Mouse (Mus musculus) lung, embryonic 16.5 days (tissue): ENCODE measurements around the gene Gas2l1. TPM values are rescaled to one million over a fixed set of nuclear protein-coding genes. Genes with fewer than 3 reads are reported as not detected.

ENCODE experiments used
- ATAC-seq: fragments of 200-750 bp; cut with Nextera tagmentation; 2 replicates; pipeline ENCODE4 v1.8.0; 2017; ENCODE audit warnings: low read depth, mild to moderate bottlenecking, moderate library complexity
- H3K27ac ChIP-seq: fragments of 300-500 bp; sonication (generic); 2 replicates; pipeline ENCODE4 v1.5.1; 2014; ENCODE audit warnings: mild to moderate bottlenecking, control low read depth, low read length
- H3K27me3 ChIP-seq: fragments of 300-500 bp; sonication (generic); 2 replicates; pipeline ENCODE4 v1.6.1; 2014; ENCODE audit warnings: low read depth, low read length, mixed read lengths; ENCODE audit not compliant: control insufficient read depth, insufficient read depth
- H3K36me3 ChIP-seq: fragments of 300-500 bp; sonication (generic); 2 replicates; pipeline ENCODE4 v1.6.1; 2014; ENCODE audit warnings: low read length; ENCODE audit not compliant: control insufficient read depth, insufficient read depth
- H3K4me1 ChIP-seq: fragments of 300-500 bp; sonication (generic); replicated peaks from 2 replicates; pipeline ENCODE4 v1.6.1; 2014; ENCODE audit warnings: low read length, mixed read lengths; ENCODE audit not compliant: control insufficient read depth, insufficient read depth
- H3K4me2 ChIP-seq: fragments of 300-500 bp; sonication (generic); 2 replicates; pipeline ENCODE4 v1.6.1; 2014; ENCODE audit warnings: low read depth, low read length, control low read depth
- H3K4me3 ChIP-seq: fragments of 300-500 bp; sonication (generic); 2 replicates; pipeline ENCODE4 v1.5.1; 2014; ENCODE audit warnings: mild to moderate bottlenecking, low read length, control low read depth
- H3K9ac ChIP-seq: fragments of 300-500 bp; sonication (generic); 2 replicates; pipeline ENCODE4 v1.6.1; 2014; ENCODE audit warnings: low read length, control low read depth
- H3K9me3 ChIP-seq: fragments of 300-500 bp; sonication (generic); 2 replicates; pipeline ENCODE4 v1.6.1; 2016; ENCODE audit warnings: low read length; ENCODE audit not compliant: control insufficient read depth
- WGBS: fragments of 180-500 bp; shearing (Covaris S2); extraction: QIAGEN DNeasy Blood & Tissue Kit; methylation state at CpG from one replicate; pipeline ENCODE4 v1.1.7; 2014; 5-methylcytosine and 5-hydroxymethylcytosine counted together
- polyA plus RNA-seq: library from polyadenylated mRNA; unstranded; fragments of >200 nt; fragmentation: Nextera tagmentation; extraction: Ambion mirVana; gene quantifications from 2 replicates; pipeline ENCODE4 v1.2.1, GENCODE M21; 2015

Gas2l1 gene
- polyA plus RNA-seq, 1 experiment from 2014 or later, result 18.6 TPM

DNA sequence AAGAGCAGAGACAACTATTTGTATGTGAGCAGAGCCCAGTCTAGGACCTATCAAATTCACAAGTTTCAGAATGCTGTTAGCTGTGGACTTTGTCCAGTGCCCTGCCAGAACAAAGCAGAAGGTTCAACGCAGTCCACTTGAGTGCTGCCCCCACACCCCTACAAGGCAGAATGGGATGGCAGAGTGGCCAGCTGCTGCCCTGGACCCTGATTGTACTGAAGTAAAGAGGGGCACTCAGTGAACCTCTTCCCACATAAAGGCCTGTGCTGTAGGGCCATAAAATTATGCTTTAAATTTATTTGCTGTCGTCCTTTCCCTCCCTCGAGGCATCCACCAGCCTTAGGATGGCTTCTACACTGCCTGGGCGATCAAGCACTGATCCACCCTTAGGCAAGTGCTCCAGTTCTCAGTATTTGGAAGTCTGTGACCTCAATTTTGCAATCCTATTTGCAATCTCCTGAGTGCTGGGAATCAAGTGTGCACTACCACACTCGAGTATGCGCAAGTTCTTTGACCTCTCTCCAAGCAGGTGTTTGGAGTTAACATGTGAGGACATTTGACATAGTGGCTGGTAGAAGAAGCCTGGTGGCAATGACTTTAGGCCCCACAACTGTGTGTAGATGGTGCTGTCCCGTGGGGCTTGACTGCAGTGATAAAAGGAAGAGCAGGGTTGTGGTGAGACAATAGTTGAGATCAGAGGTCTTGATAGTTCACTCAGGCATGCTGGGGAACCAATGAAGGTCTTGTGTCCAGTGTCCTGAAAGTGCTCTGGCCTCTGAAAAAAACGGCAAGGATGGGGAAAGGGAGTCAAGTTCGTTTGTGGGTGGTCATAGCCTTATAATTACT lies 3.2 kb upstream of the Gas2l1 start:
- Histone ChIP-seq H3K4me2 (no peak overlapping the region), H3K36me3 (peaks cover 52% of the 10 kb centered on the region)
- WGBS, result 83% methylated on average over 9 of the region's 9 CpGs

DNA sequence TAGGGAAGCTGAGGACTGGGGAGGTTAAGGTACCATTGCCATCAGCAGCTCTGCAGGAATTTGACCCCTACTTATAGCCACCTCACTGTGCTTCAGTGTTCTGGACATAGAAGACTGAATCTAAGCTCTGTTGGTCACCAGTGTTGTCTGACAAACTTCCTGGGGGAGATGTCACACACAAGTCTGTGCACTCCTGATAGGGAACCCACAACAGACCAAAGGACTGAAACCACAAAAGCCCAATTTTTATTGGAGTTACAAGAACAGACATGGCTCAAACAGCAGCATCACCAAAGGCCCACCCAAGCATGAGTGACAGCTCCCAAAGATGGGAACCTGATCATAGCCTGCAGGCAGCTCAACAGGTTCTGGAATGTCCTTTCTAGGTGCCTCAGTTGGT lies 1.9 kb upstream of the Gas2l1 start:
- H3K9ac ChIP-seq, result no peak overlapping the region
- H3K4me3 ChIP-seq, result no peak overlapping the region
- no peak overlapping the region for H3K4me2 ChIP-seq
- peaks cover 6% of the 10 kb centered on the region for H3K27me3 ChIP-seq
- H3K9me3 ChIP-seq, result no peaks in the 10 kb centered on the region
- H3K36me3 ChIP-seq, result peaks cover 39% of the 10 kb centered on the region
- no peak overlapping the region for H3K27ac ChIP-seq
- H3K4me1 ChIP-seq, result peaks cover 11% of the 10 kb centered on the region
- ATAC-seq, result no peak

More for the DNA sequence above, 3.2 kb upstream of the Gas2l1 start:
- Histone ChIP-seq H3K9me3 (no peaks in the 10 kb centered on the region), H3K27ac (no peak overlapping the region), H3K4me3 (no peak overlapping the region), H3K9ac (no peak overlapping the region), H3K4me1 (peaks cover 6% of the 10 kb centered on the region), H3K27me3 (no peaks in the 10 kb centered on the region)
- no peak for ATAC-seq

DNA sequence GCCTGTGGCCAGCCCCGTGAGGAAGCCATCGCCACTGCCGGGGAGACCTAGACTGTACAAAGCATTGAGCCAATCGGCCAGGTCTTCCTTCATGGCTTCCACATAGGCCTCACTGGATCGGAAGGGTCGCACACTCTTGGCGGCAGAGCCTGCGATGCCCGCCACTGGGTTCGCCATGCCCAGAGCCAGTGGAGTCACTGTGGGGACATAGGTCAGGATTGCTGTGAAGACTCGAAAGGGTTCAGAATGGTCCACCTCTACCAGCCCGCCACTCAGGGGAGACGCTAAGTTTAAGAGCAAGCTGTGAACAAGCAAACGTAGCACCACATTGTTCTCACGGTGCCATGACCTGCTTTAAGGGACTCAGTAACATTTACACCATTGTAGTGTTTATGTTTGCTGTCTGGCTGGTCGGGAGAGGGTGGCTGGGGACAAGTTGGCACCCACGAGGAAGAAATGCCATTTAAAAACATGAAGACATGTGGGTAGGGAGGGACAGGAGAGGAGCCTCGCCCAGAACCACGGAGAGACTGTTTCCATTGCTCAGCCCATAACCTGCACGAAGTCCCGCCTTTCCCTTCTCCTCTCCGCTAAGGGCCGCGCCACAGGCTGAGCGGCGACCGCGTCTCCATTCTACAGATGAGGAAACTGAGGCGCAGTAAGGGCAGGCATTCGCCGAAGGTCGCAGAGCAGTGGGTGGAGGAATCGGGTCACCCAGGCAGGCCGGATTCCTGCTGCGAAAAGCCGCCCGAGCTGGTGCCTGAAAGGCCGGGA lies 658 bp downstream of the Gas2l1 start:
- Histone ChIP-seq H3K9me3 (no peaks in the 10 kb centered on the region), H3K4me1 (peaks cover 24% of the 10 kb centered on the region), H3K36me3 (peaks cover 18% of the 10 kb centered on the region), H3K27me3 (peaks cover 27% of the 10 kb centered on the region), H3K27ac (peak overlapping the region; percentile 39; the same call in 1 of the 2 replicates), H3K9ac (peak overlapping the region; percentile 82), H3K4me2 (peak overlapping the region; percentile 98), H3K4me3 (peak overlapping the region; percentile 77)
- WGBS, result 14% methylated on average over 38 of the region's 38 CpGs
- ATAC-seq, result no peak

DNA sequence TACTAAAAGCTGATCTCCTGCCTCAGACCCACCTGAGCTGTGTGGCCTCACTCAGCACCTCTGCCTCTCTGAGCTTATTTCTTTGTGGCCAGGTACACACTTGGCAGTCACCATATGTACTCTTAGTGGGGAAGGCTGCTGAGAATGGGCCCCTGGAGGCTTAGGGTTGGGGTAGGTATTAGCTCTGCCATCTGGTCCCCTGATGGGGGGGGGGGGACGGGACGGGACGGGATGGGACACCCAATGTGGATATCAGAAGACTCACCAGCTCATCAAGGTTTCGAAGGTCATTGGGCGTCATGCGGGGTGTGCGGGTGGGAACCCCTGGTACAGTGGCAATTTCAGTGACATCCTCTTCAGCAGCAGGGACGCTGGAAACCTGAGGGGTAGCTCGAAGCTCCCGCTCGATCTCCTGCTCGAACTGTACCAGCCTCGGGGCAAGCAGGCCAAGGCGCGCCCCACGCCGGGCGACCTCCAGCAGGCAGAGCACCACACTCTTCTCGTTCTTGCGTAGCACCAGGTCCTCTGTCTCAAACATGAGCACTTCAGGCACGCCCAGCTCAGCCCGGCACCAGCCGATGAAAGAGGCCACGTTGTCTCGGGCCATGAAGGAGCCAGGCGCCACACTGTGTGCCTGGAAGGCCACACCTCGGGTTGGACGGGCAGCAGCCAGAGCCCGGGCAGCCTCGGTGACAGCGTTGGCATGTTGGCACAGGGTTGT lies 1.4 kb downstream of the Gas2l1 start:
- ATAC-seq, result no peak
- H3K9me3 ChIP-seq, result no peaks in the 10 kb centered on the region
- H3K4me3 ChIP-seq, result peak overlapping the region; percentile 77
- 55% methylated on average over 31 of the region's 31 CpGs for WGBS
- peaks cover 24% of the 10 kb centered on the region for H3K4me1 ChIP-seq
- peak overlapping the region; percentile 82 for H3K9ac ChIP-seq
- H3K4me2 ChIP-seq, result peak overlapping the region; percentile 98
- no peak overlapping the region for H3K27ac ChIP-seq
- H3K36me3 ChIP-seq, result peaks cover 11% of the 10 kb centered on the region
- peaks cover 34% of the 10 kb centered on the region for H3K27me3 ChIP-seq

DNA sequence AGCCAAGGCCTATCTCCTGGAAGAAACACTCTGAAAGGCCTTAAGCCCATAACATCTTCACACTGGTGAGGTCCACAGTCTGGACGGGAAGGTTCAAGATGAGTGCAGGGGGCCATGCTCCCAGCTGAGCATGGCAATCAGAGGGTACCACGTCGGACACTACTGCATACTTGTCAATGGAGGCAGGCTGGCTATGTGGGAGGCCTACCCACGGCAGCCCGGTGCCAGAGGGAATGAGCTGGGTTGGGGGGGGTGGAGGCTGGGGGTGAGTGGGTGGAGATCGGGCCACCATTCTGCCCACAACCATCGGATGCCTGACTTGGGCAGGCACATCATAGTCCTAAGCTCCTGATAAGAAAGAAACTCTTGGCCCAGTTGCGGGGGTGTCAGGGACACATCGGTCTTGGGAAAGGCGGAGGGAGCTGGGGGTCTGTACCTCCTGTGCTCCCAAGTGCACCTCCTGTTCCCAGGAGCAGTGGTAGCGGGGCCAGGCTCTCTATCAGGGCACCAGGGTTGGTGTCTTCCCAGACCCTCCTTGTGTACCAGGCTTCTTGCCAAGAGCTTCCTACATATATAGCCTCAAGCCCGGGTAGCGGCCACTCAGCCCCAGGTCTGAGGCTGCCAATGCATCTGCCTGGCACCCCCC lies 2.1 kb downstream of the Gas2l1 start:
- Histone ChIP-seq H3K9me3 (no peaks in the 10 kb centered on the region), H3K9ac (no peak overlapping the region), H3K4me1 (peaks cover 28% of the 10 kb centered on the region), H3K27me3 (peaks cover 40% of the 10 kb centered on the region), H3K4me2 (no peak overlapping the region), H3K36me3 (peaks cover 3% of the 10 kb centered on the region; the same call in 1 of the 2 replicates), H3K27ac (no peak overlapping the region), H3K4me3 (no peak overlapping the region)
- no peak for ATAC-seq
- 71% methylated on average over 13 of the region's 13 CpGs for WGBS

DNA sequence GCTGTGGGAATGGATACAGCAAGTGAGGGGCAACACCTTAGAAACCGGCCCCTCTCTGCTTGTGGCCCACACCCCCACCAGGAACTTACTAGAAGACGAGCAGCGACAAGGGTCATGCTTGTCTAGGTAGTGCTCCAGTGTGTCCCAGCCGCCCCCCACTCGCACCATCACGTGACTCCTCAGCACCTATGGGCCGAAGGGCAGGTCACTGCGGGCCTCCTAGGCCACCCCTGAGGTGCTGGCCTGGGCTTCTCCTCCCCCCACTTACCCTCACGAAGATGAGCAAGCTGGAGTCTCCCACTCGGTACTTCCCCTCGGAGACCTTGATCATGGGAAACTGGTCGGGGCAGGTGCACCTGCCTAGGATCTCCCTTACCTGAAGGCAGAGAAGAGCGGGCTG lies 2.8 kb downstream of the Gas2l1 start:
- H3K4me1 ChIP-seq, result peaks cover 31% of the 10 kb centered on the region
- peak overlapping the region; percentile 46 for H3K4me3 ChIP-seq
- H3K9ac ChIP-seq, result peak overlapping the region; percentile 32
- no peaks in the 10 kb centered on the region for H3K36me3 ChIP-seq
- ATAC-seq, result no peak
- no peaks in the 10 kb centered on the region for H3K9me3 ChIP-seq
- H3K27ac ChIP-seq, result no peak overlapping the region
- H3K4me2 ChIP-seq, result peak overlapping the region; percentile 64
- 30% methylated on average over 13 of the region's 13 CpGs for WGBS
- peaks cover 46% of the 10 kb centered on the region for H3K27me3 ChIP-seq

DNA sequence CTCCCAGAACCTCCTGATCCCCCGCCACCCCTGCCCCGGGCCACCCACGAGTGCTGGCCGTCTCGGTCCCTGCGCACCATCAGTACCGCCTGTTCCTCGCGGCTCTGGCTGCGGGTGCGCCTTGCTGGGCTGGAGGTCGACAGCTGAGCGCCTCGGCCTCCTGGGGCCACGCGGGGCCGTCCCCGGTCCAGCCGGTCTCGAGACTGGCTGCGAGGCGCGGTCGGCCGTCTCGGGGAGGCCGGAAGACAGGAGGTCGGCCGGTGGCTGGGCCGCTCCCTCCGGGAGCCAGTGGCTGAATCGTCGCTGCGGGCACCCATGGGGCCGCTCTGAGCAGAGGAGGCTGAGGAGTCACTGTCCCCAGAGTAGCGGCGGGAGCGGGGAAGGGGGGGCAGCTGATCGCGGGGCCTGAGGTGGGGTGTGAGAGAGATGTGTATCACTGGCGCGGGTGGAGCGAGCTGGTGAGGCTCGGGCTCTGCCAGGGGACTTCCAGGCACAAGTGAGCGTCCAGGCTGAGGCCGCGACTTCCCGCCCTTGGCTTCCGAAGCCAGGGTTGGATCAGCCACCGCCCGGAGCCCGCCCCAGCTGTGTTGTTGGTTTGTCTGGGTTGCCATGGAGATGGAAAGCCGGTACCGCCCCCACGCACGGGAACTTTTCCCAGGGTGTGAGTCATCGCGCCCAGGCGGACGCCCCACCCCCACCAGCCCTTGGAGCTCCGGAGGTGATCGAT lies 3.6 kb downstream of the Gas2l1 start:
- Histone ChIP-seq H3K4me3 (peak overlapping the region; percentile 46), H3K4me1 (peaks cover 31% of the 10 kb centered on the region), H3K27ac (no peak overlapping the region), H3K36me3 (no peaks in the 10 kb centered on the region), H3K9me3 (no peaks in the 10 kb centered on the region), H3K4me2 (peak overlapping the region; percentile 64), H3K9ac (peak overlapping the region; percentile 32), H3K27me3 (peaks cover 53% of the 10 kb centered on the region)
- ATAC-seq, result peak; percentile 52
- 4% methylated on average over 62 of the region's 62 CpGs for WGBS

DNA sequence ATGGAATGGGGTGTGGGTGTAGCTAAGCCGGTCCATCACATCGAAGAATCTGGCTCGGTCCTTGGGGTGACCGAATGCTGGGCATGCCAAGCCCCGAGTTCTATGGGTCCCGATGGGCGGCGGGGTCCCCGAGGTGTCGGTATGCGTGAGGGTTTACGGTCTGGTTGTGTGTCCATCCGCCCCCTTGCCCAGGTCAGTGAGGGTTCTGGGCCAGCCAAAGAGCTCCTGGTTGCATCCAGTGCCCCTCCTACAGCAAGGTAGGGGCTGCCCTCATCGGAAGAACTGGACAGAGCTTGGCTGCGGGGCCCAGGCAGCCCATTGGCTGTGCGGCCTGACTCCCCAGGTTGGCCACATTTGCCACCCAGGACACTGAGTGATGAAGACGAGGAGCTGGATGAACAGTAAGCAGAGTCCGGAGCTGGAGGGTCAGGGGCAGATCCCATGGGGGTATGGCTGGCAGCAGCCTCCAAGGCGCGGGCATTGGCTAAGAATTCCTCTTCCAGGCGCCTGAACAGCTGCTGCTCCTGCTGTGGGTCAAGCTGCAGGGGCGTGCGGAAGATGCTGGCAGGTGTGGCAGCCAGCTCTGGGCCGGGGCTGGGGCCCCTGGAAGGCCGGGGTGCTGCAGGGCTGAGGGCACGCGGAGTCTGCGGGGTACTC lies 4.2 kb downstream of the Gas2l1 start:
- Histone ChIP-seq H3K4me1 (peaks cover 31% of the 10 kb centered on the region), H3K27me3 (peaks cover 60% of the 10 kb centered on the region), H3K4me3 (peak overlapping the region; percentile 46), H3K27ac (no peak overlapping the region), H3K36me3 (no peaks in the 10 kb centered on the region), H3K4me2 (peak overlapping the region; percentile 64), H3K9ac (peak overlapping the region; percentile 32), H3K9me3 (no peaks in the 10 kb centered on the region)
- ATAC-seq, result no peak
- WGBS, result 60% methylated on average over 28 of the region's 28 CpGs
